Mouse (Mus musculus) heart, embryonic 16.5 days (tissue): Measurements from ENCODE around the gene Shisa5. TPM values are rescaled to one million over a fixed set of nuclear protein-coding genes. Genes with fewer than 3 reads are reported as not detected.

Experiments used
- ATAC-seq: fragments of 200-750 bp; cut with Nextera tagmentation; replicated peaks from 2 replicates; pipeline ENCODE4 v1.8.0; 2017; ENCODE audit warnings: moderate number of reproducible peaks; ENCODE audit not compliant: insufficient read depth, low FRiP score; ENCODE audit errors: extremely low read depth
- H3K27ac ChIP-seq: fragments of 300-500 bp; sonication (generic); 2 replicates; pipeline ENCODE4 v1.5.1; 2014; ENCODE audit warnings: mild to moderate bottlenecking, low read length, control low read depth, moderate library complexity
- H3K27me3 ChIP-seq: fragments of 300-500 bp; sonication (generic); 2 replicates; pipeline ENCODE4 v1.6.1; 2014; ENCODE audit warnings: low read length, mixed read lengths; ENCODE audit not compliant: control insufficient read depth, insufficient read depth
- H3K36me3 ChIP-seq: fragments of 300-500 bp; sonication (generic); 2 replicates; pipeline ENCODE4 v1.6.1; 2014; ENCODE audit not compliant: control insufficient read depth, insufficient read depth
- H3K4me1 ChIP-seq: fragments of 300-500 bp; sonication (generic); 2 replicates; pipeline ENCODE4 v1.6.1; 2014; ENCODE audit warnings: low read length, mixed read lengths; ENCODE audit not compliant: control insufficient read depth, insufficient read depth
- H3K4me2 ChIP-seq: fragments of 300-500 bp; sonication (generic); 2 replicates; pipeline ENCODE4 v1.6.1; 2014; ENCODE audit warnings: low read depth, mild to moderate bottlenecking, control low read depth, low read length
- H3K4me3 ChIP-seq: fragments of 300-500 bp; sonication (generic); 2 replicates; pipeline ENCODE4 v1.5.1; 2014; ENCODE audit warnings: mild to moderate bottlenecking, control low read depth, low read length
- H3K9ac ChIP-seq: fragments of 300-500 bp; sonication (generic); 2 replicates; pipeline ENCODE4 v1.6.1; 2014; ENCODE audit warnings: low read length, control low read depth
- H3K9me3 ChIP-seq: fragments of 300-500 bp; sonication (generic); replicated peaks from 2 replicates; pipeline ENCODE4 v1.6.1; 2016; ENCODE audit warnings: low read length; ENCODE audit not compliant: control insufficient read depth
- WGBS: fragments of 180-500 bp; shearing (Covaris S2); extraction: QIAGEN DNeasy Blood & Tissue Kit; methylation state at CpG from one replicate; pipeline ENCODE4 v1.1.7; 2014; 5-methylcytosine and 5-hydroxymethylcytosine counted together
- polyA plus RNA-seq: library from polyadenylated mRNA; unstranded; fragments of >200 nt; fragmentation: Nextera tagmentation; extraction: Ambion mirVana; gene quantifications from 2 replicates; pipeline ENCODE4 v1.2.1, GENCODE M21; 2015

Gene Shisa5
- polyA plus RNA-seq, 1 experiment from 2014 or later, result 84.5 TPM

GRCm38 (mm10) chr9:109056081-109056690 is 17.8 kb downstream of the Shisa5 start:
- no peak overlapping the region for H3K4me2 ChIP-seq
- no peak overlapping the region for H3K27ac ChIP-seq
- H3K4me1 ChIP-seq, result peaks cover 23% of the 10 kb centered on the region
- H3K9ac ChIP-seq, result no peak overlapping the region
- no peaks in the 10 kb centered on the region for H3K9me3 ChIP-seq
- H3K36me3 ChIP-seq, result peaks cover 23% of the 10 kb centered on the region
- no peak for ATAC-seq
- H3K4me3 ChIP-seq, result no peak overlapping the region
- WGBS, result 89% methylated on average over 17 of the region's 17 CpGs
- H3K27me3 ChIP-seq, result no peaks in the 10 kb centered on the region

DNA sequence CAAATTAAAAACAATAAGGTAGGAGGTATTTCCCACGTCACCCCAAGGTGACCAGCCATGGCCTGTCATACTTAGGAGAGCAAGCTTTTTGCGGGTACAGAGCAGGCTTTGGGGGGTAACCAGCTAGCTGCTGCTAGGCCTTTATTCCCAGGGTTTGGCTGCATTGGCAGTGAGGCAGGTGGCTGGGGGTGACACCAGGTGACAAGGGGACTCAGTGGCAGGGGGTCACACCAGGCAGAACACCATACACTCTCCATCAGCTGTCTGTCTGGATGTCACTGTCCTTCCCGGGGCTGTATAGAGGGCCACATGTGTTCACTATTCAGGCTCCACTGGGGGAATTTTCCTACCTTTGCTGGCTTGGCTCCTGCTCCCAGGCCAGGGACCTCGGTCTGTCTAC is 18.6 kb downstream of the Shisa5 start:
- Histone ChIP-seq H3K4me3 (no peak overlapping the region), H3K9ac (no peak overlapping the region), H3K9me3 (no peaks in the 10 kb centered on the region), H3K27me3 (no peaks in the 10 kb centered on the region), H3K36me3 (peaks cover 23% of the 10 kb centered on the region), H3K4me1 (peaks cover 23% of the 10 kb centered on the region), H3K4me2 (no peak overlapping the region), H3K27ac (no peak overlapping the region)
- 86% methylated on average over 4 of the region's 4 CpGs for WGBS
- ATAC-seq, result no peak

DNA sequence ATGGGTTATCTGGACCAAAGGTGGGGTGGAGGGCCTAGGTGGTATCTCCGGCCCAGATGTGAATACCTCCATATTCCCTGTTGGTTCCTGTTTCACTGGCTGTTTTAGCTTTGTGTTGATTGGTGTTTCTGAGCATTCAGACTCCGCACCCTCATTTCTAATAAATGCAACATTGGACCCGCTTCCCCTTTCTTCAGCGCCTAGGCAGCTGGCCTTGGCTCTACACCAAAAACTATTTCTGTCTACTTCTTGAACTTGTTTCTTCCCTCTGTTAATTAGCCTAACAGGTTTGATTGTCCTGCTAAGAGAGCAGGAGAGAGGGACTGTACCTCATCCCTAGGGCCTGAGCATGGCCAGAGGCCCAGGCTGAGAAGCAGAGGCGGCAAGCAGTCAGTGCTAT is 19.2 kb downstream of the Shisa5 start:
- peaks cover 22% of the 10 kb centered on the region for H3K36me3 ChIP-seq
- H3K4me2 ChIP-seq, result no peak overlapping the region
- ATAC-seq, result no peak
- no peaks in the 10 kb centered on the region for H3K9me3 ChIP-seq
- H3K27me3 ChIP-seq, result no peaks in the 10 kb centered on the region
- H3K9ac ChIP-seq, result no peak overlapping the region
- H3K4me1 ChIP-seq, result peaks cover 23% of the 10 kb centered on the region
- WGBS, result 82% methylated on average over 5 of the region's 5 CpGs
- H3K4me3 ChIP-seq, result no peak overlapping the region
- no peak overlapping the region for H3K27ac ChIP-seq

- peak overlapping the region; percentile 57 for H3K4me3 ChIP-seq
- peaks cover 23% of the 10 kb centered on the region for H3K4me1 ChIP-seq
- ATAC-seq, result no peak
- no peaks in the 10 kb centered on the region for H3K27me3 ChIP-seq
- peak overlapping the region; percentile 76; the same call in 1 of the 2 replicates for H3K9ac ChIP-seq
- peak overlapping the region; percentile 79; the same call in 1 of the 2 replicates for H3K4me2 ChIP-seq
- H3K27ac ChIP-seq, result peak overlapping the region; percentile 90
- peaks cover 21% of the 10 kb centered on the region for H3K36me3 ChIP-seq
- WGBS, result 90% methylated on average over 19 of the region's 19 CpGs
- no peaks in the 10 kb centered on the region for H3K9me3 ChIP-seq
These were observed 19.8 kb downstream of the Shisa5 start for GRCm38 (mm10) chr9:109058006-109058765.

DNA sequence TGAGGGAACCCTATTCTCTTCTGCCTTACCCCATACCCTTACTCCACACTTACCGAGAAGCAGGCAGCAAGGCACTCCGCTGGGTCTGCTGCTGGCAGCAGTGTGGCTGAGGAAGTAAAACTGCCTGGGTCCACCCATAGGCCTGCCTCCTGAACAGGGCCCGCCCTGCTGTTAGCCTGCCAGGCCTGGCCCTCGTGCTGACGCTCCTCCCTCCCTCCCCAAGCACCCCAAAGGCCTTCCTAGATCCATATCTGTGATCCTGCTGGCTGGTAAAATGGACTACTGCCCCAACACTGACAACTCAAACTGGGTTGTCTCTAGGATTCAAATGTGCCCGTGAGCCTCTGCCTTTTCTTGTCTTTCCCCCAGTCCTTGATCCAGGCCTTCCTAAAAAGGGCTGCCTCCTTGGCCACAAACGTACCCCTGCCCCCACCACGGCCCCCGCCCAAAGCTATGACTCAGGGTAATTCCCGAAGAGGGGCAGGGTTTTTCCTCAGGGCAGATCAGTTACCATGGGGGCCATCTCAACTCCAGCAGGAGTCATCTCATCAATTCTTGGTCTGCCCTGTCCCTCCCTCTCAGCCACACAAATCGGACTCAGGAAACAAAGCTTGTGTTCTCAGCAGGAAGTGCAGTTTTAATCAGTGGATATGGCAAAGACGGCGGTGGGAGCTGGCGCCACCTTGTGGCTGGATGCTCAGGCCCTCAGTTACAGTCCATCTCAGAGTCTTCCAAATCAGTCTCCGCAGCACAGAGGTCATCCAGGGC is 21.0 kb downstream of the Shisa5 start, which contains the start of gene Trex1:
Gene Trex1, minus strand, starts transcription at position 599 of the 768 bp plus-strand sequence.
- peaks cover 26% of the 10 kb centered on the region for H3K36me3 ChIP-seq
- H3K9me3 ChIP-seq, result no peaks in the 10 kb centered on the region
- WGBS, result 9% methylated on average over 15 of the region's 15 CpGs
- H3K4me1 ChIP-seq, result peaks cover 19% of the 10 kb centered on the region
- H3K27me3 ChIP-seq, result no peaks in the 10 kb centered on the region
- H3K4me3 ChIP-seq, result peak within 1 kb of the TSS; percentile 57
- H3K4me2 ChIP-seq, result peak within 1 kb of the TSS; percentile 79
- peak within 1 kb of the TSS; percentile 76 for H3K9ac ChIP-seq
- peak; percentile 85 for ATAC-seq
- peak within 1 kb of the TSS; percentile 90 for H3K27ac ChIP-seq

DNA sequence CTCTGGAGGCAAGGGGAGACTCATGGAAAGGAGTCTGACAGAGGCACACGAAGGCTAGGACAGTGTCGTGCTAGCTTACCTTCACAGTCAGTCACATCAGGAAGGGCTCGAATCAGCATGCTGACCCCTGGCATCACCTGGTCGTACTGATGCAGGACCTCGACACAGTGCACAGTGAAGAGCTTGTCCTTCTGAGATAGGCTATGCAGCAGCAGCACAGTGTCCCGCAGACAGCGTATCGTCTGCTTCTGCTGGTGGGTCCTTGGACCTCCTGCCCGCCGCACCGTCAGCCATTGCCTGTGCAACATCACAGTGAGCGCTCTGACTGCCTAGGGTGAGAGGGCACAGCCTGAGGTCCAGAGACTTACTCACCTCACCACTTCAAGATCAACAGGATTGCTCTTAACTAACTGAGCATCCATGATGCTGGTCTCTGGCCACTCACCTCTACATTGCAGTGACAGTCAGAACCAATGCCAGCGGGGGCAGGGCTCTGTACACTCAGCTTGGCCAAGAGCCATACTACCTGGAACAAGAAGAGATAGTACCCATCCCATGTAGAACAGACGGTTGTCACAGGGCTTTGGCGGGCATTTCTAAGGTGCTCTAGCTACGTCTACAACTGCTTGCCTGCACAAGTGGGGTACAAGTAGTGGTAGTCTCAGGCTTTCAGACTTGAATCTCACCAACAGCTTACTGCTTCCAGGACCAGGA is 22.0 kb downstream of the Shisa5 start:
- H3K9ac ChIP-seq, result peak overlapping the region; percentile 61; the same call in 1 of the 2 replicates
- WGBS, result 87% methylated on average over 16 of the region's 16 CpGs
- no peaks in the 10 kb centered on the region for H3K9me3 ChIP-seq
- peaks cover 36% of the 10 kb centered on the region for H3K36me3 ChIP-seq
- no peak overlapping the region for H3K4me3 ChIP-seq
- no peak overlapping the region; the same call in 1 of the 2 replicates for H3K27ac ChIP-seq
- no peak overlapping the region for H3K4me2 ChIP-seq
- peaks cover 13% of the 10 kb centered on the region for H3K4me1 ChIP-seq
- H3K27me3 ChIP-seq, result no peaks in the 10 kb centered on the region
- no peak for ATAC-seq

DNA sequence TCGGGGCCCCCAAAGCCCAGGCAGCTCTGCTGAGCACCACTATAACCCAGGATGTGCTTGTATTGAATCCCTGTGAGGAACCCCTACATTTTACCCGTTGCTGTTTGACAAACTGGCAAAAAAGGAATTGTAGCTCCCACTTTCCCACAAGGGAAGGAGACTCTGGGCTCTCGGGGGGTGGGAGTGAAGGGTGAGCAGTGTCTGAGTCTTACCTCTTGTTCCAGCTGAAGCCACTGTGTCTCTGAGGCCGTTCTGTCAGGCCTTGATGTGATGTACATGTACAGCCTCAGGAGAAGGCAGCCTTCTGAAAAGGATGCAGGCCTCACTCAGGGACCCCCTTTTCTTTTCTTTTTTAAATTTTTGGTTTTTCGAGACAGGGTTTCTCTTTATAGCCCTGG is 22.5 kb downstream of the Shisa5 start:
- ATAC-seq, result no peak
- Histone ChIP-seq H3K4me1 (peaks cover 12% of the 10 kb centered on the region), H3K9me3 (no peaks in the 10 kb centered on the region), H3K27ac (no peak overlapping the region), H3K9ac (no peak overlapping the region), H3K27me3 (no peaks in the 10 kb centered on the region), H3K4me2 (no peak overlapping the region), H3K36me3 (peaks cover 40% of the 10 kb centered on the region), H3K4me3 (no peak overlapping the region)
- WGBS, result 82% methylated on average over 5 of the region's 5 CpGs

DNA sequence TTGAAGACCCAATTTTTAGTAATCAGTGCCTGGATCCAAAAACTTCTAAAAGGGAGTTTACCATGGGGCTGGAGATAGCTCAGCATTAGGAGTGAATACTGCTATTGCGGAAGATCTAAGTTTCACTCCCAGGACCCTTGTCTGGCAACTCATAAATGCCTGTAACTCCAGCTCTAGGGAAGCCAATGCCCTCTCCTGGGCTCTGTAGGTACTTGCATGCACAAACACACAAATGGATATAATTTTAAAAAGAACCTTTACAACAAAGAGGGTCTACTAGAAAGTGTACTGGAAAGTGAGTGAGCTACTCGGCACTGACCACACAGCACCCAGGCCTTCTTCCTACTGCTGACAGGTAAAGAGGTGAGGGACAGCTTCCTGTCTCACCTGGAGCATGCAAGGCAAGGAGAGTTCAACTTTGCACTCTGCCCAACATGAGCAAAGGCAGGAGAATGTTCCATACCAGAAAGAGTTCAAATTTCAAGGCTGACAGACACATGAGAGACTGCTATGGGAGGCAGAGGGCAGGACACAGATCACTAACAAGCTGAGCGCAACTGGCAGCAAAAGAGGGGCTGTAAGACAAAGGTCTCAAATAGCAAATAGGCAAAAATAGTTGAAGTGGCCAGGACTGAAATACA is 29.9 kb downstream of the Shisa5 start:
- Histone ChIP-seq H3K4me1 (peaks cover 7% of the 10 kb centered on the region), H3K9me3 (no peaks in the 10 kb centered on the region), H3K4me3 (no peak overlapping the region), H3K27ac (no peak overlapping the region), H3K36me3 (peaks cover 62% of the 10 kb centered on the region), H3K27me3 (no peaks in the 10 kb centered on the region), H3K9ac (no peak overlapping the region), H3K4me2 (no peak overlapping the region)
- ATAC-seq, result no peak
- WGBS, result 95% methylated on average over 3 of the region's 3 CpGs
